8 mouse cellular contexts compared by ENCODE assay signal in the genomic region with DNA sequence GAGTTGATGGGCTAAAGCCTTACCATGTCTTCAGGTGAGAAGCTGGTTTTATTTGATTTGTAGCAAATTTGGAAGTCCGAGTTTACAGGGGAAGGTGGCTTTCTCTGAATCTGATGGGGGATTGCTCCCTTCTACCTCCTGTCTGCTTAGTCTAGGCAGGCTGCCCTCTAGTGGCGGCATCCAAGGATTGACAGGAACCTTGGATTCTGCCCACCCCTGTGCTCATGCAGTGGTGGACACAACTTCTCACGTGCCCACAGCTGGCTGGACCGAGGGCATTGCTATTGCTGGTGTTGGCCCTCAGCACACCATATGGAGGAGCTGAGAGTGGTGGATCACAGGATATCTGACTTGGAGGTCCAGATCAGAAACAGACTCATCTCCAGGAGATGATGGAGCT. TPM values are rescaled to one million over a fixed set of nuclear protein-coding genes. Genes with fewer than 3 reads are reported as not detected.
A peak's percentile ranks its signal among the peaks of the same experiment; 100 is the strongest.
DNase-seq lines count a peak whose midpoint lies in the region; ATAC-seq lines count a peak whose summit lies in the region.

No protein-coding gene starts in this region.

- intact Hi-C loops in heart, postnatal 10 days (cut with DNase I) = no loop called here

- H3K36me3 ChIP-seq in heart, embryonic 12.5 days = peaks cover 3% of the 10 kb centered on the region; the same call in 1 of the 2 replicates

- H3K27me3 ChIP-seq in heart, embryonic 12.5 days (replicated peaks) = 0 out of 2 replicates have a peak, but pooled peaks cover 17% of the 10 kb centered on the region

- no peak overlapping the region for H3K4me2 ChIP-seq in heart, embryonic 12.5 days

- no peaks in the 10 kb centered on the region for H3K9me3 ChIP-seq in heart, embryonic 12.5 days (replicated peaks)

- peaks cover 6% of the 10 kb centered on the region for H3K4me1 ChIP-seq in heart, embryonic 12.5 days (replicated peaks)

- no peak overlapping the region for H3K9ac ChIP-seq in heart, embryonic 12.5 days

- H3K27ac ChIP-seq in heart, embryonic 12.5 days (ENCODE audit: poor library complexity, severe bottlenecking) = no peak overlapping the region

- DNase-seq in heart, postnatal 10 days = peak; percentile 55 to 76
- DNase-seq in 416B (ENCODE audit: low read depth) = peak; percentile 74
- peak; percentile 43 for DNase-seq in T-cell, adult 2 months (ENCODE audit: low spot score)
- peak; percentile 69 for DNase-seq in embryo, embryonic 11 days
- peak; percentile 73 to 76 for DNase-seq in layer of hippocampus, postnatal 10 days (ENCODE audit: low spot score in 2 of 2)
- peak; percentile 74 to 76 for DNase-seq in thymus, postnatal 36 days

- no peak overlapping the region for H3K4me3 ChIP-seq in heart, embryonic 12.5 days

- WGBS in heart, embryonic 12.5 days = 39% methylated on average over 4 of the region's 4 CpGs

- ATAC-seq in heart, embryonic 12.5 days (ENCODE audit: insufficient number of reproducible peaks, low FRiP score) = no peak
- peak; percentile 61 for ATAC-seq in neutrophil, adult 5-6 weeks (ENCODE audit: extremely low read depth, insufficient number of reproducible peaks, low FRiP score, poor library complexity, severe bottlenecking)

RNA-seq across cellular contexts. Expression of gene Tbc1d22a, which starts 22.0 kb away (rescaled TPM):
- total RNA-seq in heart, postnatal 10 days (2021) = 10 to 100 TPM; 19.0 to 23.1 TPM
- polyA plus RNA-seq in heart, embryonic 12.5 days (2016; fragmentation: Nextera tagmentation; extraction: Ambion mirVana) = 10.3 and 10.7 TPM in 2 replicates
- 10 to 100 TPM; 25.1 to 25.2 TPM for total RNA-seq in layer of hippocampus, postnatal 10 days (2021)
- total RNA-seq in neutrophil, adult 5-6 weeks (2017) = 23.2 and 38.2 TPM in 2 replicates

RNA-seq across cellular contexts. Expression of gene Cerk, which starts 50.3 kb away (rescaled TPM):
- 10 to 100 TPM; 40.4 to 45.9 TPM for total RNA-seq in heart, postnatal 10 days (2021)
- 15.3 and 16.3 TPM in 2 replicates for polyA plus RNA-seq in heart, embryonic 12.5 days (2016; fragmentation: Nextera tagmentation; extraction: Ambion mirVana)
- total RNA-seq in layer of hippocampus, postnatal 10 days (2021) = 10 to 100 TPM; 38.8 to 41.0 TPM
- 114 and 127 TPM in 2 replicates for total RNA-seq in neutrophil, adult 5-6 weeks (2017)
